Mouse (Mus musculus) hindbrain, embryonic 13.5 days (tissue): ENCODE data around the gene Gm12185. TPM values are rescaled to one million over a fixed set of nuclear protein-coding genes. Genes with fewer than 3 reads are reported as not detected.
"Not testable (repeated sequence)": the region's sequence is repeated elsewhere in the genome, so short reads cannot be mapped to it uniquely, and the experiment has no call there.

Experiments
- ATAC-seq: fragments of 200-750 bp; cut with Nextera tagmentation; 2 replicates; pipeline ENCODE4 v1.8.0; 2017; ENCODE audit warnings: moderate TSS enrichment; ENCODE audit not compliant: low FRiP score
- H3K27ac ChIP-seq: fragments of 300-500 bp; sonication (generic); 2 replicates; pipeline ENCODE4 v1.5.1; 2015; ENCODE audit warnings: inconsistent platforms, mild to moderate bottlenecking, moderate library complexity
- H3K27me3 ChIP-seq: fragments of 300-500 bp; sonication (generic); 2 replicates; pipeline ENCODE4 v1.6.1; 2015; ENCODE audit warnings: mild to moderate bottlenecking, inconsistent platforms
- H3K36me3 ChIP-seq: fragments of 300-500 bp; sonication (generic); 2 replicates; pipeline ENCODE4 v1.6.1; 2015; ENCODE audit warnings: mild to moderate bottlenecking, inconsistent platforms
- H3K4me1 ChIP-seq: fragments of 300-500 bp; sonication (generic); replicated peaks from 2 replicates; pipeline ENCODE4 v1.6.1; 2015; ENCODE audit warnings: inconsistent platforms
- H3K4me2 ChIP-seq: fragments of 300-500 bp; sonication (generic); 2 replicates; pipeline ENCODE4 v1.6.1; 2015; ENCODE audit warnings: inconsistent platforms, mild to moderate bottlenecking, moderate library complexity
- H3K4me3 ChIP-seq: fragments of 300-500 bp; sonication (generic); 2 replicates; pipeline ENCODE4 v1.5.1; 2015; ENCODE audit warnings: mild to moderate bottlenecking, inconsistent platforms
- H3K9ac ChIP-seq: fragments of 300-500 bp; sonication (generic); 2 replicates; pipeline ENCODE4 v1.6.1; 2015; ENCODE audit warnings: mild to moderate bottlenecking, inconsistent platforms
- H3K9me3 ChIP-seq: fragments of 300-500 bp; sonication (generic); 2 replicates; pipeline ENCODE4 v1.6.1; 2016; ENCODE audit warnings: inconsistent platforms
- whole genome bisulfite sequencing: fragments of 180-500 bp; shearing (Covaris S2); methylation state at CpG from one replicate; pipeline ENCODE4 v1.1.7; 2015; 5-methylcytosine and 5-hydroxymethylcytosine counted together
- polyA plus RNA-seq: library from polyadenylated mRNA; unstranded; fragments of >200 nt; fragmentation: Nextera tagmentation; extraction: Ambion mirVana; gene quantifications from 2 replicates; pipeline ENCODE4 v1.2.1, GENCODE M21; 2015

Gene Gm12185
- polyA plus RNA-seq, 1 experiment from 2014 or later: not detected

GRCm38 (mm10) chr11:48900654-48901566 is 91.1 kb downstream of the Gm12185 start:
- 90% methylated on average over 6 of the region's 6 CpGs for WGBS
- not testable (repeated sequence) for H3K9ac ChIP-seq, H3K36me3 ChIP-seq, H3K9me3 ChIP-seq, H3K4me3 ChIP-seq, H3K27ac ChIP-seq, H3K4me1 ChIP-seq, ATAC-seq, H3K27me3 ChIP-seq, H3K4me2 ChIP-seq

GRCm38 (mm10) chr11:48898812-48899431 is 93.1 kb downstream of the Gm12185 start:
- ATAC-seq: no peak
- Histone ChIP-seq H3K27me3 (no peaks in the 10 kb centered on the region), H3K36me3 (no peaks in the 10 kb centered on the region), H3K9me3 (no peaks in the 10 kb centered on the region), H3K4me1 (no peaks in the 10 kb centered on the region), H3K27ac (no peak overlapping the region), H3K4me2 (no peak overlapping the region), H3K4me3 (no peak overlapping the region), H3K9ac (no peak overlapping the region)
- 84% methylated on average over 2 of the region's 2 CpGs for WGBS

GRCm38 (mm10) chr11:48876680-48877079 is 115.3 kb downstream of the Gm12185 start:
- Histone ChIP-seq H3K4me2 (no peak overlapping the region), H3K9me3 (no peaks in the 10 kb centered on the region), H3K9ac (no peak overlapping the region), H3K27ac (no peak overlapping the region), H3K27me3 (peaks cover 11% of the 10 kb centered on the region), H3K36me3 (no peaks in the 10 kb centered on the region), H3K4me3 (no peak overlapping the region), H3K4me1 (peaks cover 6% of the 10 kb centered on the region)
- 96% methylated on average over 1 of the region's 1 CpGs for WGBS
- no peak for ATAC-seq

GRCm38 (mm10) chr11:48875343-48875837 is 116.6 kb downstream of the Gm12185 start:
- not testable (repeated sequence) for H3K9ac ChIP-seq, ATAC-seq, H3K4me2 ChIP-seq, H3K9me3 ChIP-seq, H3K4me3 ChIP-seq, H3K36me3 ChIP-seq, H3K27ac ChIP-seq
- 71% methylated on average over 1 of the region's 1 CpGs for WGBS
- peaks cover 16% of the 10 kb centered on the region for H3K4me1 ChIP-seq
- H3K27me3 ChIP-seq: peaks cover 15% of the 10 kb centered on the region

DNA sequence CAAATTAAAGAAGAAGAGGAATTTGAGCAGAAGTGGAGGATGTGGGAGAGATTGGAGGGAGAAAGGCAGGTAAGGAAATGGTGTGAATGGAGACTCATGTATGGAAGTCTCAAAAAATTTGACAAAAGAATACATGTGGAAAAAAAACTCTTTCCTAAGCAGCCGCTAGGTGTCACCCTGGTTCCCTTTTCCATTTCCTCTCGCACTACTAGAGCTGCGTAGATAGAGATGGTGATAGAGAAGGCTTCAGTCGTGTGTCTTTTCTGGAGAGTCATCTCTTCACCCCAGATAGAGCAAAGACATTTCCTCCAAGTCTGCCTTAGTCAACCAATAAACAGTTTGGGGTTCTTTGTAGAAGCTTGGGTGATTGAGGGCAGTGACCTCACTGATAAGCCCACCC is 117.6 kb downstream of the Gm12185 start:
- Histone ChIP-seq H3K36me3 (no peaks in the 10 kb centered on the region), H3K9me3 (no peaks in the 10 kb centered on the region), H3K4me2 (no peak overlapping the region), H3K9ac (no peak overlapping the region), H3K27me3 (peaks cover 15% of the 10 kb centered on the region), H3K27ac (no peak overlapping the region), H3K4me1 (peaks cover 16% of the 10 kb centered on the region), H3K4me3 (no peak overlapping the region)
- WGBS: 1% methylated on average over 4 of the region's 4 CpGs
- ATAC-seq: peak; percentile 70

- H3K4me2 ChIP-seq: no peak overlapping the region
- no peak overlapping the region for H3K4me3 ChIP-seq
- peaks cover 15% of the 10 kb centered on the region for H3K27me3 ChIP-seq
- ATAC-seq: no peak
- no peak overlapping the region for H3K9ac ChIP-seq
- H3K4me1 ChIP-seq: peaks cover 16% of the 10 kb centered on the region
- no peaks in the 10 kb centered on the region for H3K9me3 ChIP-seq
- 73% methylated on average over 10 of the region's 10 CpGs for WGBS
- H3K36me3 ChIP-seq: no peaks in the 10 kb centered on the region
- H3K27ac ChIP-seq: no peak overlapping the region
Observed at GRCm38 (mm10) chr11:48873591-48874290, 118.3 kb downstream of the Gm12185 start.

DNA sequence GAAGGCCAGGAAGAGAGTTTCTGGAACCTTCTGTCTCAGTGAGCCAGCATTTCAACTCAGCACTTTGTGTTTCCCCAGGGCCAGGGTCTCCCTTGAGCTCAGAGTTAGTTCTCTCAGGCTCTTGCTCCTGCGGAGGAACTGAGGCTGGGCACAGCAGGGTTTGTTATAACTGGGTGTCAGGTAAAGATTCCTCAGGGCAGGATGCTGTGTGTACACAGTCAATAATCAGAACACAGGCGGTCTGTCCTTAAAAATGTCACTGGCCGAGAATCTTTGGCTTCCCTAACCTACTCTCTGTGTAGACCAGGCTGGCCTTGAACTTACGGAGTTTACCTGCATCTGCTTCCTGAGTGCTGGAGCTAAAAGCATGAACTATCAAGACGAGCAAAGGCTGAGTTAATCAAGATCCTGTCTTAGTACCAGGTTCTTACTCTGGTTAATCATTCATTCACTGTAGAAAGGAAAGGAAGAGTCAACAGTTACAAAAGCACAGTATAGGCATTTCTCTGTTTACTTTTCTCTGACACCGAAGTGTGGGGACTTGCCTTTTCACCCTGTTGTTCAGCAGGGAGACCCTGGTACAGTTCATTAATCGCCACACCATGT is 119.2 kb downstream of the Gm12185 start:
- Histone ChIP-seq H3K4me2 (no peak overlapping the region), H3K4me1 (peaks cover 16% of the 10 kb centered on the region), H3K36me3 (no peaks in the 10 kb centered on the region), H3K4me3 (no peak overlapping the region), H3K27ac (no peak overlapping the region), H3K27me3 (peaks cover 15% of the 10 kb centered on the region), H3K9me3 (no peaks in the 10 kb centered on the region), H3K9ac (no peak overlapping the region)
- 78% methylated on average over 7 of the region's 7 CpGs for WGBS
- ATAC-seq: no peak

DNA sequence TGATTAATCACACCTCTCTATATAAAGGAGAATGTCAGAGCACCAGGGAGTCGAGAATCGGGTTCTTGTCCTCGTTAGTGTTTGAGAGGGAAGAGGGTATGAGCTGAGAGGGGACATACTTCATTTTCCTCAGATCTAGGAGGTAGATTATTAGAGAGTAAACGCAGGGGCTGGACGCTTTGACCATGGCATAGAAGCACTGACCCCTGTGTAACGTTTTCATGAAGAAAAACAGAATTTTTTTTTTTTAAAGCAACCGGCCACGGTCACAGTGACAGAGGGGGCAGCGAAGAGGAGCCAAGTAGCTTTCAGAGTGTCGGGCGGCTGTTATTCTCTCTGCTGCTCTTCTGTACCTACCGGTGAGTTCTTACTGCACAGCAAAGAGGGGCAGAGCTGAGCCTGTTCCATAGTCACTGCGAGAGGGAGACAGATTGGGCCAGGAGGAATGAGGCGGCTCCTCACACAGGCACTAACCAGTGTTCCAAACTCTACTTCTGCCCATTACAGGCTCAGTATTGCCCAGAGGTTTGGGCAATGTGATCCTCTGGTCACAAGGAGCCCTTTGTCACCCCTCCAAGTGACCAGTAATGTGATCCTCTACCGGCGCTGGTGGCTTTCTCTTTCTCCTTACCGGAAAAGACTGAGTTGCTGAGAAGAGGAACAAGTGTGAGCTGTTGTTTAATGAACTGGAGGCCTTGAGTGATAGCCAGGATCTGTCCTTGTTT is 120.0 kb downstream of the Gm12185 start:
- Histone ChIP-seq H3K4me2 (peak overlapping the region; percentile 73), H3K27ac (no peak overlapping the region), H3K9ac (peak overlapping the region; percentile 63), H3K27me3 (peaks cover 15% of the 10 kb centered on the region), H3K4me3 (peak overlapping the region; percentile 42), H3K36me3 (no peaks in the 10 kb centered on the region), H3K9me3 (no peaks in the 10 kb centered on the region), H3K4me1 (peaks cover 16% of the 10 kb centered on the region)
- 9% methylated on average over 17 of the region's 17 CpGs for WGBS
- ATAC-seq: 0 out of 2 replicates have a peak, but pooled peaks have one; percentile 1

DNA sequence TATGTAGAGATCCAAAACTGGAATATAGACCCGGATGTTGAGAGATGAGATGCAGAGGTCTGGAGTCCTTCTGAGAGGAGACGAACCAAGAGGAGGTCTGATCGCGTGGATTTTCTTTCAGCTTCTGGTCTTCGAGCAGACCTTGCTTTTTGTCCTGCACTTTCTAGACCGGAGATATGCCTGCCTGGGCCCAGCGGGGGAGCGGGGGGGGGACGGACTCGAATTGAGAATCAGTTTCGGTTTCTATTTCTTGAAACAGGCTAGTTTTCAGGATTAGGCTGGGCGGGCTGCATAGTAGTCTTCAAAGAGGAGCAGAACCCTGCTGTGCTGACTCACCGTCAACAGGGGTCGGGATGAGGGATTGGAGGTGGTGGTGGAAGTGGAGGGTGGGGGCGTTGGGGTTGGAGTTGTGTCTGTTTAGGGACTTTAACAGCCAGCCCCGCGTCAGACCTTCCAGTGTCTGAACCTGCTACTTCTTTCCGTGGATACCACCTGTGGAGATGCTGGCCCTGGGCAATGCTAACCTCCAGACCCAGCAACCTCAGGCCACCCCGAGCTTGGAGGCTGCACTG is 120.7 kb downstream of the Gm12185 start, which contains the start of gene Irgm1:
Gene Irgm1, minus strand, starts transcription at position 483 of the 572 bp plus-strand sequence.
- peak; percentile 49; the same call in 1 of the 2 replicates for ATAC-seq
- WGBS: 2% methylated on average over 19 of the region's 19 CpGs

DNA sequence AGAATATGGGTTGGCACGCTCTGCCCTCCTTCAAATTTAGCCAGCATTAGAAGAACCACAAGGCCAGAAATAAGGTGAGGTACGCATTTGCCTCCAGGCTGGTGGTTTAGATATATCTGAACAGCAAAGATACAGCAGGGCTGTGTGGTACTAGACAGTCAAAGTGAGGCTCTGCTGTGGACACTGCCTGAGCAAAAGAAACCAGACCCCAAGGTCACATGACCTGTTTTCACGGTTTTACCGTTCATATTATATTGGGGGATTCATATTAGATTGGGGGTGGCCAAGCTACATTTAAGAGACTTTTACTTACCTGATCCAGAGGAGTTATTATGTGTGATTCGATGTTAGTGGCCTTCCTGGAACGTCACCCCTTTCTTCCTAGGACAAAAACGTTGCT is 121.2 kb downstream of the Gm12185 start:
- no peaks in the 10 kb centered on the region for H3K36me3 ChIP-seq
- no peak for ATAC-seq
- H3K4me3 ChIP-seq: peak overlapping the region; percentile 42
- WGBS: 40% methylated on average over 7 of the region's 7 CpGs
- H3K4me2 ChIP-seq: peak overlapping the region; percentile 73
- H3K27ac ChIP-seq: no peak overlapping the region
- peak overlapping the region; percentile 63 for H3K9ac ChIP-seq
- H3K9me3 ChIP-seq: no peaks in the 10 kb centered on the region
- peaks cover 16% of the 10 kb centered on the region for H3K4me1 ChIP-seq
- peaks cover 15% of the 10 kb centered on the region for H3K27me3 ChIP-seq

More for the DNA sequence above, 120.7 kb downstream of the Gm12185 start, which contains the start of gene Irgm1:
- Histone ChIP-seq H3K4me3 (peak within 1 kb of the TSS; percentile 42), H3K4me1 (peaks cover 16% of the 10 kb centered on the region), H3K36me3 (no peaks in the 10 kb centered on the region), H3K4me2 (peak within 1 kb of the TSS; percentile 73), H3K27ac (no peak within 1 kb of the TSS), H3K9me3 (no peaks in the 10 kb centered on the region), H3K27me3 (peaks cover 15% of the 10 kb centered on the region), H3K9ac (peak within 1 kb of the TSS; percentile 63)
